ENCODE assay signal across 8 mouse cellular contexts in genomic region chr9:49758436-49758835, GRCm38 (mm10). TPM values are rescaled to one million over a fixed set of nuclear protein-coding genes. Genes with fewer than 3 reads are reported as not detected.
DNase-seq lines count a peak whose midpoint lies in the region; ATAC-seq lines count a peak whose summit lies in the region.

No protein-coding gene starts in this region.

- no peak for ATAC-seq in inflammation-experienced regulatory T-cells, adult 6 months

- peak; percentile 56 to 69 for DNase-seq in left cerebral cortex, adult 18-20 months (ENCODE audit: low spot score in 2 of 2)
- DNase-seq in left cerebral cortex, adult 11 months (ENCODE audit: low spot score) = no peak
- peak; percentile 68 to 78 for DNase-seq in adrenal gland, postnatal 36 days
- peak; percentile 43 for DNase-seq in fibroblast of lung, adult 2 months (ENCODE audit: low read depth)
- peak; percentile 40 for DNase-seq in lung, postnatal 10 days
- DNase-seq in spleen, postnatal 36 days (ENCODE audit: low spot score in 2 of 2) = no peak
- no peak for DNase-seq in gastrocnemius, postnatal 10 days

RNA-seq across cellular contexts. Expression of gene Ncam1, which starts 40.3 kb away (rescaled TPM):
- 100 to 1,000 TPM; 226 to 251 TPM for total RNA-seq in left cerebral cortex, adult 18-20 months (2021)
- total RNA-seq in adrenal gland, postnatal 36 days (2021) = 10 to 100 TPM; 37.5 to 40.2 TPM
- total RNA-seq in gastrocnemius, postnatal 10 days (2021) = 10 to 100 TPM; 67.7 to 74.1 TPM
- polyA plus RNA-seq in inflammation-experienced regulatory T-cells, adult 6 months (2017; shearing (Covaris generic)) = under 1 TPM in 1 of 3 experiments, not detected in 2; 0.35 TPM

Comparison
In these comparisons a context has a peak if more than half of its experiments do, and no peak if none do; other contexts are left out.
1. DNase-seq: peak in left cerebral cortex, adult 18-20 months (2 of 2), adrenal gland, postnatal 36 days (2 of 2), fibroblast of lung, adult 2 months (single experiment) and lung, postnatal 10 days (single experiment); none in left cerebral cortex, adult 11 months (single experiment), spleen, postnatal 36 days (0 of 2) and gastrocnemius, postnatal 10 days (single experiment).